Mouse (Mus musculus): ENCODE data around the gene Actr1b.

Gene Actr1b

DNA sequence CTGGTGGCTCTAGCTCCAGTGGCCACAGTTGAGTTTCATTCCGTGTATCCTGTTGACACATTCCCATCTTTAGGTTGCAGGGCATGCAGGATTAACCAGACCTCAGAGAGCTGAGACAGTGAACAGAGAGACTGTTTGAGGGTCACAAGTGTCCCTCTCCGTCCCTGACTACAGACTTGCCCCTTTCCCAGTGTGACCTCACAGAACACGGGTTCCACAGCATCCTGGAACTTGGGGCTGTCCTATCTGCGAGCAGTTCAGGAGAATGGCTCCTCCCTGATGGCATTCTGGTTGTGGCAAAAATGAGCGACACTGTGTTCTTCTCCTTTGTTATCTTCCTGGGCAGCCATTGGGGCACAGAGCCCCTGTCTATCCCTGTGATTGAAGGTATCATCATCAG lies at the start of gene Actr1b:
Gene Actr1b, minus strand, starts transcription at position 112 of the 400 bp plus-strand sequence.
- DNase-seq = no peak

GRCm38 (mm10) chr1:36761568-36761967 lies 47.3 kb upstream of the Actr1b start, which contains the start of gene Zap70:
Gene Zap70 (plus strand): TSS chr1:36761798.
- peak in 1 of 2 experiments; percentile 25 for DNase-seq

DNA sequence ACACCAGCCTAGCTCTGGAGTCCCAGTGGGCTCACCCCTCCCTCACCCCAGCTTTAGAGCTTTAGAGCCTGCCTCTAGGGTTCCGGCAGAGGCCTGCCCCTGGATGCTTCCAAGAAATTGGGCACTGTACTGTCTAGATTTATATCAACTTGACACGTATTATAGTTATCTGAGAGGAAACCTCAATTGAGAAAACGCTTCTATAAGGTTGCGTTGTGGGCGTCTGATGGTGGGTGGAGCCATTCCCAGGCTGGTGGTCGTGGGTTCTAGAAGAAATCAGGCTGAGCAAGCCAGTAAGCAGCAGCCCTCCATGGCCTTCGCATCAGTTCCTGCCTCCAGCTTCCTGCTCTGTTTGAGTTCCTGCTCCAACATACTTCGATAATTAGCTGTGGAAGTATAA lies 46.8 kb upstream of the Actr1b start:
- peak in 1 of 2 experiments; percentile 14 for DNase-seq

DNA sequence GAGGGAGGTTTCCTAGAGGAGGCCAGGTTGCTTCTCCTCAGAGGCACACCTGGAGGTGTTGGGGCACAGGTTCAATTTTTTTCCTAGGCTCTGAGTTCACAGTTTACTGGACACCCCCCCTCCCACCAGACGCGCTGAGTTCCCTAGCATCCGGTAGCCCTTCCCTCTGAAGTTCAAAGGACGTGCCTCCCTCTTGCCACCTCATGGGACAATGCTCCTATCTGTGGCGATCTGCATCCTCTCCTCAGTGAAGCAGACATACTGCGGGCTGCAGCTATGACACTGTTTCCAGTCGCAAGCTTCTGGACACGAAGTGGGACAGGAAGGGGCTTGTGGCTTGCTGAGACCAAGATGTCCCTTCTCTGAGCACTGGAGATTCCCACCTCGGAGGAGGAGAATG lies 46.2 kb upstream of the Actr1b start:
- peak in 1 of 2 experiments; percentile 5 for DNase-seq

GRCm38 (mm10) chr1:36759076-36759475 lies 44.9 kb upstream of the Actr1b start:
- peak in 1 of 2 experiments; percentile 29 for DNase-seq

- peak in 1 of 2 experiments; percentile 17 for DNase-seq
These were observed 44.3 kb upstream of the Actr1b start for GRCm38 (mm10) chr1:36758553-36758952.

- peak in 1 of 2 experiments; percentile 24 for DNase-seq
These were observed 39.9 kb upstream of the Actr1b start for GRCm38 (mm10) chr1:36753932-36754675.

DNA sequence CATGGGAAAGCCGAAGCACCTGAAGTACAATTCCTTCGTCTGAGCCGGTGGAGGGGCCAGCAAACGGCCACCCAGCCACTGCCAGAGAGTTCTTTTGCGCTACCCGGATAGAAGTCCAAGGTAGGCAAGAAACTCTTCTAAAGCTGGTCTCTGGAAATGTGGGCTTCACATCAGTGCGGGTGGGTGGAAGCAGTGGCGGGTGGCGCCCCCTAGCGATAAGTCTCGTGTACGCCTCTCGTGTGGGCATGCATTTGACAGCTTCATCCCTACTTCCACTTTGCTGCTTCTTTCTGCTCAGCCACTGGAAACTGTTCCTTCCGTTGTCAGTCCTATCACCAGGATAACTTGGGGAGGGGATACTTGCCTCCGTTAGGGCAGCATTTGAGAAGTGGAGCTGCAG lies 32.2 kb upstream of the Actr1b start:
- peak; percentile 29 for DNase-seq

GRCm38 (mm10) chr1:36745661-36746060 lies 31.4 kb upstream of the Actr1b start:
- DNase-seq = peak in 1 of 2 experiments; percentile 19

GRCm38 (mm10) chr1:36744268-36744944 lies 30.2 kb upstream of the Actr1b start:
- peak; percentile 68 to 82 for DNase-seq

DNA sequence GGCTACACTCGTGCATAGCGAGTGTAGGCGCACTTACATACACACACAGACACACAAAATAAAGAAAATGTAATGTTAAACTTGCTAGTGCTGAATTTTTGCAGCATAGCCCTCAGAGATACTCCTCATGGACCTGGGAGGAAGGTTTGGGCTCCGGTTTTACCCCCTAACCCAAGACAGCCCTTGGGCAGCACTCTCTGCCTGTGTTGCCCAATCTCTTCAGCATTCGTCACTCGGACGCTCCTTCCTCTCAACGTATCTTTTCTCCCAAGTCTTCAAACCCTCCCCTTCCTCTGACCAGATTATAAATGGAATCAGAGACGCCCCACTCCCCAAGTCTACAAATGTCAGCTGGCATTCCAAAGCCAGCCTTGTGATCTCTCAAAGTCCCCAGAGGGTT lies 28.8 kb upstream of the Actr1b start:
- peak in 1 of 2 experiments; percentile 3 for DNase-seq

DNA sequence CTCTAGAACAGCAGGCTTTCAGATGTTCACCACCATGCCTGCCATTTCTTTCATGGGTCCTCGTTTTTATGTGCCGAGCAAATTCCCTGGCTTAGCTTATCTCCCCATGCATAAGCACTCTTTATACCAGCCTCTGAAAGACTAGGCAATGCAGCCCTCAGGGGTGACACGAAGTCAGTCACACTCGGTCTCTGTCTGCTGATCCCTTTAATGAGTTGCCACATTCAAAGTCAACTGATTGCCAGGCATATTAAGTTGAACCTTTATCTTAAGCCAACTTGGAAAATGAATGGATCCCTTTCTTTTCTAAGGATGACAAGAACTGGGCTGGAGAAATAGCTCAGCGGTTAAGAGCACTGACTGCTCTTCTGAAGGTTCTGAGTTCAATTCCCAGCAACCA lies 25.0 kb upstream of the Actr1b start:
- peak in 1 of 2 experiments; percentile 17 for DNase-seq

- DNase-seq = peak; percentile 82 to 94
These were observed 23.1 kb upstream of the Actr1b start for GRCm38 (mm10) chr1:36737300-36737699.

GRCm38 (mm10) chr1:36724057-36724431 lies 9.8 kb upstream of the Actr1b start:
- DNase-seq = no peak

GRCm38 (mm10) chr1:36723146-36724056 lies 9.2 kb upstream of the Actr1b start:
- DNase-seq = peak in 1 of 2 experiments; percentile 21

DNA sequence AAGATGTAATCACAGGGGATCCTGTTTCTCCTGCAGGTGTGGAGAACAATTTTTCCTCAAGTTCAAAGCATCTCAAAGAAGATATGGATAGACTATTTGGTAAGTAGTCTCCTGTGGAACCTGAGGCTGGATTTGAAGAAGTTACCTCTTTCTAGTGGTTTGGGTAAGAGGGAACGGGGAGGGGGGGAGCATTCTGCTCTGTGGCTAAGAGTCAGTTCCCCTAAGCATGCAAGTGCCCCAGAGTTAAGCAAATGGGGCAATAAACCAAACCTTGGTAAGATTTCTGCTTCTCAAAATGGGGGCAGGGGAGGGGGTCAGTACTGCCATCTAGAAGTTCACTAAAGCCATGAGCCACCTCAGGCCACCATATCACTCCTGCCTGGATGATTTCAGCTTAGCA lies 4.6 kb upstream of the Actr1b start:
- no peak for DNase-seq

DNA sequence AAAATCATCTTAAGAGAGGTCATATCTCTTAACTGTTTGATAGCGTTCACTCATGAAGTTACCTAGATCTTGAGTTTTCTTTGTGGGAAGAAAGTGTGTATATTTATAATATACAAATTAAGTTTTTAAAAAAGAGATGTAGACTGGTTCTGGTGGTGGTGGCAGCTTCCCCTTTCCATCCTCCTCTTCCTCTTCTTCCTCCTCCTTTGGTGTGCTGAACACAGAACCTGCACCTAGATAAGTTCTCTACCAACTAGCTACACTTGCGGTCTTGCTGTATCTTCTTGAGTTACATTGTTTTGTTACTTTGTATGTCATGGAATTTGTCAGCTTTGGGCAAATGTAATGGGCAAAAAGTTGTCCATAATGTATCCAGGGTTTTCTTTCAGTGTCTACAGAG lies 3.1 kb downstream of the Actr1b start:
- no peak for DNase-seq

GRCm38 (mm10) chr1:36709854-36710280 lies 4.4 kb downstream of the Actr1b start, which contains the start of gene 4933424G06Rik:
Gene 4933424G06Rik (plus strand): TSS chr1:36710149.
- peak; percentile 99 for DNase-seq

- peak; percentile 32 to 54 for DNase-seq
These were observed 5.0 kb downstream of the Actr1b start for GRCm38 (mm10) chr1:36709055-36709853.

GRCm38 (mm10) chr1:36708626-36709025 lies 5.6 kb downstream of the Actr1b start:
- no peak for DNase-seq

DNA sequence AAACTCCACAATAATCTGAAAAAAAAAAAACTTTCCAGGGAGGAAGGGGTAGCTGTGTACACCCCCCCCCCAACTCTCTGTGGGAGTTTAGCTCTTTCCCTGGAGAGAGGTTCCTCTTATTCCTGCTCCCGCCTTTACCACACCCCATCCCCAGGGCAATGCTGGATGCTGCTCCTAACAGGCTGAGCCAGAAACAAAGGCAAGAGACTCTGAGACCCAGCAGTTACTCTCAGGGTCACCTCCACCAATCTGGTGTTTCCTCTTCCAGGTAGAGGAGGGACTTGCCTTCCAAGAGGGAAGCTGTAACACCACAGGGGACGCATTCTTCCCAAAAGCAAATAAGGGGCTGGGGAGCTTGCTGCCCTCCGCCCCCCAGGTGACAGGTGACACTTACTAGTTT lies 6.4 kb downstream of the Actr1b start:
- no peak for DNase-seq

DNA sequence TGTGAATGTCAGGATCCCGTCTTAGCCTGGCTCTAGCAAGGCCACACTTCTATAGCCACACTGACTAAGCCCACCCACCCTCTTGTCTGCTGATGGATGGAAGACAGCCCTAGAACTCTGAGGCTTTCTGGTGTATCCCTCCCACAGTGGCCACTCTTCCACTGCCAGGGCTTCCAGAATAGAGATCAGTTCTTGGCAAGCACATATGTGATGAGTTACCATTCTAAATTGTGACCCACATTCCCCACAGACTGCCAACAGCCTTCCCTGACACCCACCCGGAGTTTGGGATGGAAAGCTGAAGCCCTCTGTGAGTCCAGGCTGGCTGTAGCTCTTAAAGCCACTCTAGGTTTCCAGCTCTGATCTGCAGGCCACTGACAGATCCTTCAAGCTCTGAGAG lies 7.1 kb downstream of the Actr1b start:
- DNase-seq = no peak
